Mouse (Mus musculus) urinary bladder, adult 2 months (tissue): Measurements from ENCODE around the gene Zfp317. TPM values are rescaled to one million over a fixed set of nuclear protein-coding genes. Genes with fewer than 3 reads are reported as not detected.
"Not testable (repeated sequence)": the region's sequence is repeated elsewhere in the genome, so short reads cannot be mapped to it uniquely, and the experiment has no call there.

Source experiments
- DNase-seq: peaks from one replicate; pipeline ENCODE4 v3.0.0; 2022; ENCODE audit warnings: low spot score
- polyA plus RNA-seq: library from polyadenylated mRNA; depleted of rRNA; stranded (reverse); fragments of >200 nt; gene quantifications from 2 replicates; pipeline ENCODE4 v1.2.3, GENCODE M21; 2012; rRNA removed

Gene Zfp317
- 20.5 and 21.4 TPM in 2 replicates for polyA plus RNA-seq

- DNase-seq: peak; percentile 66
Observed at GRCm38 (mm10) chr9:19621843-19622822, at the start of gene Zfp317. Zfp317 (plus strand) TSS chr9:19622102.

DNA sequence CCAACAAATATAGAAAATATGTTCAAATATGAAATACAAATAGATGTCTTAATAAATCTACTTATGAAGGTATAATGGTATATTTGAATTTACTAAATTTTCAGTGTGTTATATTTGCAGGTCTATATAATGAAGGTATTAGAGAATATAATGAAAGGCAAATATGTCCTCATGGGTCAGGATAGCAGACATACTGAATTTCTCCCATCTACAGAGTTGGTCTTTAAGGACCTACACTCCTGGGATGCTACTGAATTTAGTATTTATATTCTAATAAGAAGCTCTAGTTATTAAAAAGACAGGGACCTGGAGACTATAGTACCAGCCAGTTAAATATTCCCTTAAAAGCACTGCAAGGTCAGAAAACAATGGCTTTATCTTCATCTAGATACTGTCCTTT is 39.6 kb upstream of the Zfp317 start, which contains the start of gene Olfr855:
Olfr855 (plus strand) TSS at position 301 of the 400 bp plus-strand sequence.
- DNase-seq: no peak

DNA sequence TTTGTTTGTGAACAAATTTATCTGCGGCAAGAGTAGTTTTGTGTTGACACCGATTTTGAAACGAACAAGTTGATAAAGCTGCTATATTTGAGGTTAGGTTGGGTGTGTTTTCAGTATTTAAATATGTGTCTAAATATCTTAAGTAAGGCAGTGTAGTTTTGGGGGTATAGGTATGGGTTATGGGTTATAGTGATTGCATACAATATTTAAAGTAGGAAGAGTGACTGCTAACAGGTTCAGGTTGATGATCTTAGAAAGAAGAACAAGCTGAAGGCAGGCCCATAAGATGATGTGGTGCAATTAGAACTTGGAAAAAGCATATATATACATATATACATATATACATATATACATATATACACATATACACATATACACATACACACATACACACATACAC is 605 bp upstream of the Zfp317 start:
- no peak for DNase-seq

GRCm38 (mm10) chr9:19629574-19629973 is 7.7 kb downstream of the Zfp317 start:
- DNase-seq: no peak

DNA sequence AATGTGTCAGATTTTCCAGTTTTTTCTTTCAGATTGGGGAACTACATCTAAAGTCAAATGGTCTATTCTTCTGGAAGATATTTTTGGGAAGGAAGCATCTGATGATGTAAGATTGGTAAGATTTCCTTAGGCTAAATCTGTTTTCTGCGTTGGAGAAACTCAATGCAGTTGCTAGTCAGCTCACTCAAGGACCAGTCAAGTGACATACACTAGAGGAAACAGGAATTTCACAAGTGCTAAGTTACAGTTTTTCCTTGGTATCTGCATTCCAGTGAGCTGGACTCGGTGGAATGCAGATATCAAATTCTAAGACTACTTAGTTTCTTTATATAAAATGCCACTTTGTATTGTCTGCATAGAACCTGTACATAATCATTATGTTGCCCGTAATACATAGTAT is 23.3 kb downstream of the Zfp317 start:
- no peak for DNase-seq

DNA sequence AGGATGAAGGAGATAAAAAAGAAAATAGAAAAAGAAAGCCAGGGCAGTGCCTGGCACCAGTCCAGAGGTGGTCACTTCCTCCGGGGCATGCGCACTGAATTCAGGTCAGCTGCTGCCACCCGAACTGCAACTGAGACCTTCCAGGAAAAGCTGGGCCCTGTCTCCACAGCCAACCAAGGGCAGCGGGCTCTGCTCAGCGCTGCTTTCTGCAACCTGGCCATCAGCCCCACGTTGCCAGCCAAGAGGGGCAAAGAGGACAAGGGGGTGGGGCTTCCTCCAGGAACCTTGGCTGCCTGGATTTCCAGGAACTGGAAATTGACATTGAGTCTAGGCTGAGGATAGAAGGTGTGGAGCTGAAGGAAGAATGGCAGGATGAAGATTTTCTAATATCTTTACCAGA is 68.4 kb downstream of the Zfp317 start:
- no peak for DNase-seq

DNA sequence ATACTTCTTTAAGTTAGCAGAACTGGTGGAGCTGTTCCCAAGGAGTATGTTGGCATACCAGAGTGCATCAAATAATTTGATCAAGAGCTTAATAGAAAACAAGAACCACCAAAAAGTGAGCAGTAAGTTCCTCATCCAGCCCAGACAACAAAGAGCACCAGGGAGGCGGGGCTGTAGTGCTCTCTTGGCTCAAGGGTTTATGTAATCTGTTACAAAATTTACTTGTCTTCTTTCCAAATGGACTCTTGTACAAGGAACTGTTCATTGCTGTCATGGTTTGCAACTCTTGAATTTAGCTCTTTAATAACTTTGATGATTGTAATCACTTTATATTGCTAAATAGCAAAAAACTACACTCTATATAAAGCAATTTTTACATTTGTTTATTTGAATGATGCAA is 69.5 kb downstream of the Zfp317 start:
- DNase-seq: no peak

DNA sequence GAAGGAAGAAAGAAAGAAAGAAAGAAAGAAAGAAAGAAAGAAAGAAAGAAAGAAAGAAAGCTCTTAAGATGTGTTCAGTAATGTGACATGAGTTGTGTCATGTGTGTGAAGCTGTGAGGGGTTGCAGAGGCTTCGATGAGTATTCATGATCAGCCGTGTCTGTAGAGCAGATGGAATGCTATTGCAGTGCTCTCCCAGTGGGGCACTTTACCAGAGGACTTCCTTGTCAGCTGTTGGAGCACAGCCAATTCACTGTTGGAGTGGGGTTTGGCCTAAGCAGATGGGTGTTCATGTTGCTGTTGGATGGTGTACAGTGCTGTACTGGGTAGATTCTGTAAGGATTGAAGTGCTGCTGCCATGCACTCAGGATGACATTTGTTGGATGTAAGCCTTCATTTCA is 70.5 kb downstream of the Zfp317 start:
- no peak for DNase-seq

GRCm38 (mm10) chr9:19694285-19694684 is 72.4 kb downstream of the Zfp317 start:
- DNase-seq: not testable (repeated sequence)

DNA sequence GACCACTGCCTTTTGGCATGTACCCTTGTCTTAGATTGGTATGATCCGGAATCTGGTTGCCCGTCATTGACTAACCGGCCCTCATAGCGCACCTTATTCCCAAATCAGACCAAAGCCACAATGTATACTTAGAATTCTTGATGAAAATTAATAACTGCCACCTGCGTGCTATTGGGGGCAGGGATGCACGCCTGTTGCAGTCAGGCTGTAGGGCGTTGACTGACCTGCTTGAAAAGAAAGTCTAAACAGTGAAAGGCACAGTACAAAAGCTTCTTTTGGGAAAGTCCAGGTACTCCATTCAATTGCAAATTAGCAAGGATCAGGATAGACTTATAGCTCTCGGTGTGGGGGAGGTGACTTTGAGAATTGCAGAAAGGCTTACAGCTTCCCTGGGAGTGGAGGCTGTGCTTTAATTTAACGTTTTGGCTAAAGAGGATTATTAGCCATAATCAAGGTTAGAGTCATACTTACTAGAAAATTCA is 73.0 kb downstream of the Zfp317 start:
- DNase-seq: not testable (repeated sequence)

Other genes with a start within 250 kb of the Zfp317 start
- not detected in 2 replicates for gene Olfr847, start 243.4 kb upstream of the Zfp317 start, polyA plus RNA-seq
- gene Olfr849, start 181.8 kb upstream of the Zfp317 start, polyA plus RNA-seq: not detected in 2 replicates
- gene Olfr850, start 143.9 kb upstream of the Zfp317 start, polyA plus RNA-seq: not detected in 2 replicates
- not detected in 2 replicates for gene Olfr851, start 128.8 kb upstream of the Zfp317 start, polyA plus RNA-seq
- not detected in 2 replicates for gene Olfr853, start 81.0 kb upstream of the Zfp317 start, polyA plus RNA-seq
- gene Olfr854, start 54.7 kb upstream of the Zfp317 start, polyA plus RNA-seq: not detected in 2 replicates
- not detected in 2 replicates for gene Olfr855, start 39.5 kb upstream of the Zfp317 start, polyA plus RNA-seq
- gene Olfr857, start 87.3 kb downstream of the Zfp317 start, polyA plus RNA-seq: 0.03 and 0.11 TPM in 2 replicates
- gene Olfr58, start 158.2 kb downstream of the Zfp317 start, polyA plus RNA-seq: not detected in 2 replicates
- gene Olfr859, start 182.8 kb downstream of the Zfp317 start, polyA plus RNA-seq: not detected in 2 replicates
- gene Olfr860, start 227.6 kb downstream of the Zfp317 start, polyA plus RNA-seq: not detected in 2 replicates